Mouse (Mus musculus): ENCODE results near the gene Boll.

- TF ChIP-seq CTCF (IDR thresholded peaks at IDR 0.05; ENCODE audit: borderline replicate concordance, insufficient read depth, low read depth, low read length), result no peak
- no peak for TF ChIP-seq POLR2A (IDR thresholded peaks at IDR 0.05; ENCODE audit: borderline replicate concordance, insufficient read depth, low read length)
These were observed 135.9 kb downstream of the Boll start for GRCm38 (mm10) chr1:55227376-55227775.

Measured in cerebellum, adult 2 months (tissue).